Mouse (Mus musculus): ENCODE results near the gene Osbpl9. TPM values are rescaled to one million over a fixed set of nuclear protein-coding genes. Genes with fewer than 3 reads are reported as not detected.

Osbpl9 gene
- polyA plus RNA-seq, 1 experiment from 2014 or later = 53.5 TPM

DNA sequence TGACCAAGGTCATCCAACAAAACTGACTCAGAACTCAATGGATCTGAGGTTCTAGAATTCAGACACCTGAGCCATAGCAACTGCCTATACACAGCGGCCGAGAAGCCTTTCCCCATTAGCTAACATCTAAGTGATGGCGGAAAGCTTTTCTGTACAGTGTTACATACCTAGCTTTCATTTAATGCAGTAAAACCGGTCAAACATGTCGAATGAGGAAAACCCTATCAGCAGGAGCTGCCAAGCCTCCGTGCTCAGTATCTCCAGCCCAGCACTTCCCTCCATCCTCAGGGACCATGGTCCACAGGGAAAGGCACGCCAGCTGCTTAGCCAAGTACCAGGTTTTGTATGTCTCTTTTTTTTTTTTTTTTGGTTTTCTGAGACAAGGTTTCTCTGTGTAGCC, 123.1 kb downstream of the Osbpl9 start:
- H3K9me3 ChIP-seq (ENCODE audit: control insufficient read depth, low read length) = no peaks in the 10 kb centered on the region
- H3K9ac ChIP-seq (ENCODE audit: low read depth, low read length) = no peak overlapping the region
- no peak overlapping the region for H3K4me3 ChIP-seq (ENCODE audit: low read length)
- H3K4me1 ChIP-seq (ENCODE audit: control insufficient read depth, insufficient read depth, low read length) = no peaks in the 10 kb centered on the region
- WGBS = 91% methylated on average over 7 of the region's 7 CpGs
- no peak for ATAC-seq
- no peaks in the 10 kb centered on the region; the same call in 1 of the 2 replicates for H3K36me3 ChIP-seq (ENCODE audit: control insufficient read depth, insufficient read depth, low read length)
- H3K4me2 ChIP-seq (ENCODE audit: low read depth, low read length) = no peak overlapping the region
- no peaks in the 10 kb centered on the region for H3K27me3 ChIP-seq (replicated peaks; ENCODE audit: control insufficient read depth, insufficient read depth, low read length)
- H3K27ac ChIP-seq (ENCODE audit: low read length) = no peak overlapping the region

DNA sequence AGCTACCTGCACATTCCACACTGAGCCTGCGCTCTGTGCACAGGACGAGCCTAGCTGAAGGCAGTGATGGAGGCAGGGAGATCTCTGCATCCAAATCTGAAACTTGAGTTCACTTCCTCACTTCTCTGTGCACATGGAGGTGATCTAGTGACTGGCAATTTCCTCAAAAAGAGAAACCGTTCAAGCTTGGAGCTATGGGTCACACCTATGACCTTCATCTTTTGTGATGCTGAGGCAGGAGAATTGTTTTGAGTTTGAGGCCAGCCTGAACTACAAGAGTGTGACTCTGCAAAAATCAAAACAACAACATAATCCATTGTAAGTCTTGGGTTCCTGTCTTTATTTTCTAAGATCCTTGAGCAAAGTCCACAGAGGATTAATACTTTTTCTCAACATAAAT, 128.8 kb downstream of the Osbpl9 start:
- WGBS = 88% methylated on average over 3 of the region's 3 CpGs
- H3K9ac ChIP-seq (ENCODE audit: low read depth, low read length) = no peak overlapping the region

DNA sequence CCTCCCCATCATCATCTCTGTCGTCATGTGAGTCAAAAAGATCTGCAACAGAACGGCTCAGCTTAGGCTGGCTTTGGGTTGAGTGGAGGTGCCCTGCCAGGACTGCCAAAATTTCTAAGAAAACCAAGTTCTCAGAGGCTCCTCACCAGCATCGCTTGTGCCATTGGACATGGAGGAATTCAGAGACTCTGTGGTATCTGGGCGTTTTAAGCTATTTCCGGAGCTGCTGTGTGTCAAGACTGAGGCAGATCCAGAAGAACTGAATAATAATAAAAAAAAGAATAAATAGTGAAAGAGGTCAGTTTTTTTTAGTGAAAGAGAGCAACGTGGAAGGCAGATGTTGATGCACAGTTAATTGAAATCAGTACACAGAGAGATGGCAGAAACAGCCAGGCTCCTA, 129.2 kb downstream of the Osbpl9 start:
- Histone ChIP-seq H3K4me1 (ENCODE audit: control insufficient read depth, insufficient read depth, low read length) (no peaks in the 10 kb centered on the region), H3K9ac (ENCODE audit: low read depth, low read length) (no peak overlapping the region), H3K27me3 (replicated peaks; ENCODE audit: control insufficient read depth, insufficient read depth, low read length) (no peaks in the 10 kb centered on the region), H3K4me3 (ENCODE audit: low read length) (no peak overlapping the region), H3K27ac (ENCODE audit: low read length) (no peak overlapping the region), H3K36me3 (ENCODE audit: control insufficient read depth, insufficient read depth, low read length) (peaks cover 13% of the 10 kb centered on the region; the same call in 1 of the 2 replicates), H3K4me2 (ENCODE audit: low read depth, low read length) (no peak overlapping the region), H3K9me3 (ENCODE audit: control insufficient read depth, low read length) (no peaks in the 10 kb centered on the region)
- ATAC-seq = no peak
- WGBS = 87% methylated on average over 6 of the region's 6 CpGs

More for the DNA sequence above, 128.8 kb downstream of the Osbpl9 start:
- H3K27ac ChIP-seq (ENCODE audit: low read length) = no peak overlapping the region
- H3K9me3 ChIP-seq (ENCODE audit: control insufficient read depth, low read length) = no peaks in the 10 kb centered on the region
- H3K36me3 ChIP-seq (ENCODE audit: control insufficient read depth, insufficient read depth, low read length) = peaks cover 13% of the 10 kb centered on the region; the same call in 1 of the 2 replicates
- no peak overlapping the region for H3K4me3 ChIP-seq (ENCODE audit: low read length)
- ATAC-seq = no peak
- no peak overlapping the region for H3K4me2 ChIP-seq (ENCODE audit: low read depth, low read length)
- H3K4me1 ChIP-seq (ENCODE audit: control insufficient read depth, insufficient read depth, low read length) = no peaks in the 10 kb centered on the region
- H3K27me3 ChIP-seq (replicated peaks; ENCODE audit: control insufficient read depth, insufficient read depth, low read length) = no peaks in the 10 kb centered on the region

DNA sequence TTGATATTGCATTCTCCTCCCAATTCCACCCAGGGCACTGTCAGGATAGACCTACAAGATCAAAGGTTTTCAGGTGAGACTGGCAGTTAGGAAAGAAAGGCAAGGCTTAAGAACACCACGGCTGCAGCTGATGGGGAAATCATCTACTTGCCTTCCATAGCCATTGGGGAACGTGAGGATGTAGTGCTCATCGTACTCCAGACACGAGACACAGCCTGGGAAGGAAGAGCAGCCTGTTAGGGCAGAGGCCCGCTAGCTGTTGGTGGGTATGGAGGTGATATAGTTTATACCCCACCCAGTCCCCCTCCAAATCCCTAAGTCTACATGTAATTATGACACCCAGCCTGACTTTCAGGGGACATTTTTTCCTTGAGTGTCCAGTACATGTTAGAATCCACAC, 136.4 kb downstream of the Osbpl9 start:
- WGBS = 90% methylated on average over 5 of the region's 5 CpGs
- Histone ChIP-seq H3K9ac (ENCODE audit: low read depth, low read length) (no peak overlapping the region), H3K27ac (ENCODE audit: low read length) (no peak overlapping the region), H3K9me3 (ENCODE audit: control insufficient read depth, low read length) (no peaks in the 10 kb centered on the region), H3K36me3 (ENCODE audit: control insufficient read depth, insufficient read depth, low read length) (peaks cover 8% of the 10 kb centered on the region), H3K4me3 (ENCODE audit: low read length) (no peak overlapping the region), H3K4me1 (ENCODE audit: control insufficient read depth, insufficient read depth, low read length) (no peaks in the 10 kb centered on the region), H3K27me3 (replicated peaks; ENCODE audit: control insufficient read depth, insufficient read depth, low read length) (no peaks in the 10 kb centered on the region), H3K4me2 (ENCODE audit: low read depth, low read length) (no peak overlapping the region)
- no peak for ATAC-seq

DNA sequence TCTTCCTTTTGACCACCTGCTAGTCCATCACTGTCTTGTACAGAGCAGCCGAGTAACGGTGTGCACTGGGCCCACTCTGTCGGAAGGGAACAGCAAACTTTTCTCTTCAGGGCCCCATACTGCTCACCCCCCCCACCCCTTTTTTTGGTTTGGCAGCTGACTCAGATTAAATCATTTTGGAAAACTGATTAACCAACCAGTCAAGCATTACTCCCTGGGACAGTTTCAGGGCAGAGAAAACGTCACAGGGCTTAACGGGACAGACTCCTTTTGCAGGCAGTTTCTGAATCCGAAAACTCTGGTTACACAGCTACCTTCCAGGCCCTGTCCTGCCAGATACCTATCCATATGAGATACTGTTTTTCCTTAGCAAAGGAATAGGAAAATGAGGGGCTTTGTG, 137.1 kb downstream of the Osbpl9 start:
- peaks cover 13% of the 10 kb centered on the region for H3K36me3 ChIP-seq (ENCODE audit: control insufficient read depth, insufficient read depth, low read length)
- no peak overlapping the region for H3K4me2 ChIP-seq (ENCODE audit: low read depth, low read length)
- WGBS = 83% methylated on average over 6 of the region's 6 CpGs
- no peak overlapping the region for H3K4me3 ChIP-seq (ENCODE audit: low read length)
- no peaks in the 10 kb centered on the region for H3K27me3 ChIP-seq (replicated peaks; ENCODE audit: control insufficient read depth, insufficient read depth, low read length)
- ATAC-seq = no peak
- H3K9me3 ChIP-seq (ENCODE audit: control insufficient read depth, low read length) = no peaks in the 10 kb centered on the region
- no peak overlapping the region for H3K9ac ChIP-seq (ENCODE audit: low read depth, low read length)
- H3K27ac ChIP-seq (ENCODE audit: low read length) = no peak overlapping the region
- H3K4me1 ChIP-seq (ENCODE audit: control insufficient read depth, insufficient read depth, low read length) = no peaks in the 10 kb centered on the region

DNA sequence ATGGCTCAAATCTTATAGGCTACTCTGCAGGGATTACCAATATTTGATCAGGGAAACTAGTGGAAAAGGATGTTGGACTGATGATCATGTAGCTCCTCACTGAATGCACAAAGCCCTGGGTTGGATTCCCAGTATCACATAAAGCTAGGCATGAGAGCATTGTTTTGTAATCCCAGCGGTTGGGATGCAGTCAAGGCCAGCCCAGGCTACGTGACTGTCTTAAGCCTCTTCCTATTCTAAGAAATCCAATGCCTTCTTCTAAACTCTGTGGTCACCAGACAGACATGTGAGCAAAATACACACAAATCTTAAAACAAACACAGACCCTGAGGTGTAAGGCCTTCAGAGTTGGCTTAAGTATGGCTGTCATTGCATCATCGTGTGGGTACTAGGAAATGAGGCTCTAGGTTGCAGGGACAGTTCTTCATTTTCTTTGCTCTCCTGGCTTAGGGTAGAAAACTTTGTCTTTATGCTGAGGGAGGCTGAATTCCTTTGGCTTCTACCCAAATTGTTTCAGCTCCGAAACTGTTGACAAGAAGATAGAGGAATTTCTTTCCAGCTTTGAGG, 142.7 kb downstream of the Osbpl9 start:
- Histone ChIP-seq H3K4me3 (ENCODE audit: low read length) (no peak overlapping the region), H3K4me1 (ENCODE audit: control insufficient read depth, insufficient read depth, low read length) (no peaks in the 10 kb centered on the region), H3K27me3 (replicated peaks; ENCODE audit: control insufficient read depth, insufficient read depth, low read length) (no peaks in the 10 kb centered on the region), H3K9ac (ENCODE audit: low read depth, low read length) (no peak overlapping the region), H3K36me3 (ENCODE audit: control insufficient read depth, insufficient read depth, low read length) (peaks cover 26% of the 10 kb centered on the region), H3K27ac (ENCODE audit: low read length) (no peak overlapping the region), H3K4me2 (ENCODE audit: low read depth, low read length) (no peak overlapping the region), H3K9me3 (ENCODE audit: control insufficient read depth, low read length) (no peaks in the 10 kb centered on the region)
- WGBS = 83% methylated on average over 4 of the region's 4 CpGs
- ATAC-seq = no peak

DNA sequence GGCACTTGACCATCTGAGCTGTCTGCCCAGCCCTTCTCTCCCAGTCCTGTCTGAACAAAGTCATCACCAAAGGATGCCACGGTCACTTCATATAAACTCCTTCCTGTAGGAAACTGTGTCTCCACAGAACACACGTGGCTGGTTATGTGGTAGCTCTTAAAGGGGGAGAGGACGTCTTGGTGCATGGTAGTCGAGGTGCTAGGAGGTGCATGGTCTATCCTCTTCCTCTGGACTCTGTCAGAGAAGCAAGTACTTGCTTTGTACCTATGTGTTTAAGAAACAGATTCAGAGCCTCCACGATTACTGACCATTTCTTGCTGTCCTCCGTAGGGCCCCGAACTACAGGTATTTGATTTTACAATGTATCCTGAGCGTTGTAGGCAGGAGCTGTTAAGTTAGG, 144.4 kb downstream of the Osbpl9 start:
- Histone ChIP-seq H3K4me3 (ENCODE audit: low read length) (no peak overlapping the region), H3K9me3 (ENCODE audit: control insufficient read depth, low read length) (no peaks in the 10 kb centered on the region), H3K36me3 (ENCODE audit: control insufficient read depth, insufficient read depth, low read length) (peaks cover 30% of the 10 kb centered on the region), H3K27me3 (replicated peaks; ENCODE audit: control insufficient read depth, insufficient read depth, low read length) (no peaks in the 10 kb centered on the region), H3K4me2 (ENCODE audit: low read depth, low read length) (no peak overlapping the region), H3K9ac (ENCODE audit: low read depth, low read length) (no peak overlapping the region), H3K27ac (ENCODE audit: low read length) (no peak overlapping the region), H3K4me1 (ENCODE audit: control insufficient read depth, insufficient read depth, low read length) (no peaks in the 10 kb centered on the region)
- WGBS = 94% methylated on average over 8 of the region's 8 CpGs
- no peak for ATAC-seq

DNA sequence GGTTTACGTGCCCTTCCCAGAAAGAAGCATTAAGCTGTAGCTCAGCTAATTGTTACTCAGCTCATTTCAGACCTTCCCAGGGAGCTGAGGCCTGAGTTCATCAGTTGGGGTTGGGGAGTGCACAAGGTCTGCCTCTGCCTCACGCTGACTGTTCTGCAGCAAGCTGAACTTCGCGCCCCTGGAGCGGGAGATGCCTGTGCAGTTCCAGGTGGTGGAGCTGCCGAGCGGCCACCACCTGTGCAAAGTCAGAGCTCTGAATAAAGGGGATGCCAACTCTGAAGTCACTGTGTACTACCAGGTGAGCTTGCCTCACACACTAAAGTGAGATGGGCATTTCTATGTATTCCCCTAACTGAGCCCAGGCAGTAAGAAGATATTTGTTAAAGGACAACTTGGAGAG, 145.7 kb downstream of the Osbpl9 start:
- Histone ChIP-seq H3K4me1 (ENCODE audit: control insufficient read depth, insufficient read depth, low read length) (no peaks in the 10 kb centered on the region), H3K9ac (ENCODE audit: low read depth, low read length) (no peak overlapping the region), H3K36me3 (ENCODE audit: control insufficient read depth, insufficient read depth, low read length) (peaks cover 30% of the 10 kb centered on the region), H3K27ac (ENCODE audit: low read length) (no peak overlapping the region), H3K9me3 (ENCODE audit: control insufficient read depth, low read length) (no peaks in the 10 kb centered on the region), H3K4me3 (ENCODE audit: low read length) (no peak overlapping the region), H3K27me3 (replicated peaks; ENCODE audit: control insufficient read depth, insufficient read depth, low read length) (no peaks in the 10 kb centered on the region), H3K4me2 (ENCODE audit: low read depth, low read length) (no peak overlapping the region)
- ATAC-seq = no peak
- WGBS = 80% methylated on average over 7 of the region's 7 CpGs

DNA sequence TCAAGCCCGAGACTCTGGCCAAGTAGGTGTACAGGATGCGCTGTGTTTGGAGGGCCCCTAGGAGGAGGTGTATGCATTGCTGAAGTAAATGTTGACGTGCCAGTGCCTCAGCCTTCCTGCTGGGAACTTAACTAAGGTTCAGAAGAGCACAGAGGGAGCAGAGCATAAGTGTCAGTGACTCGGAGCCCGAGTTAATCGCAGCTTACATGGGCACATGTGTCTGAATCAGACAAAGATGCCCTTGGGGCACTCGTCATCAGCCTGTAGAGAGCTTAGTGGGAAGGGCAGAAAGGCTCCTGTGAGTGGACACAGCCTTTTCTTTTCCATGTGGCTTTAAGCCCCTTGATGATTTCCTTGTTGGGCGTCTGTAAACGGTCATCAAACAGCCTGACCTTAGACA, 148.1 kb downstream of the Osbpl9 start:
- ATAC-seq = no peak
- H3K4me1 ChIP-seq (ENCODE audit: control insufficient read depth, insufficient read depth, low read length) = no peaks in the 10 kb centered on the region

DNA sequence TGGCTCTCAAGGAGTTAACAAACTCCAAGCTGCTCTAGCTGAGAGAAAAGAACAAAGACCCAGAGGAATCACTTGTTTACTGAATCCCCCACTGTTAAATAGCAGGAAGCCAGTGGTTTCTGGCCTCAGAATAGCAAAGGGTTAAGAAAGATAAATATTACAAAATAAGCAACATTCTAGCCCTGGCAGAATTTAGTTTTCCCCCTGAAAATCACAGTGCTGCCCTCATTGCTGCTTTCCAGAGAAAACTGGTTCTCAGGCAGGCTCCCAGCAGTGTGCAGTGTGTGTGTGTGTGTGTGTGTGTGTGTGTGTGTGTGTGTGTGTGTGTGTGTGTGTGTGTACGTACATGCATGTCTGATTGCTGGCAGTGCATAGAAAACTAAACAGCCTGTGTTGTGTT, 149.8 kb downstream of the Osbpl9 start:
- Histone ChIP-seq H3K4me1 (ENCODE audit: control insufficient read depth, insufficient read depth, low read length) (no peaks in the 10 kb centered on the region), H3K4me2 (ENCODE audit: low read depth, low read length) (no peak overlapping the region), H3K4me3 (ENCODE audit: low read length) (no peak overlapping the region), H3K27ac (ENCODE audit: low read length) (no peak overlapping the region), H3K9ac (ENCODE audit: low read depth, low read length) (no peak overlapping the region), H3K9me3 (ENCODE audit: control insufficient read depth, low read length) (no peaks in the 10 kb centered on the region), H3K27me3 (replicated peaks; ENCODE audit: control insufficient read depth, insufficient read depth, low read length) (no peaks in the 10 kb centered on the region), H3K36me3 (ENCODE audit: control insufficient read depth, insufficient read depth, low read length) (peaks cover 4% of the 10 kb centered on the region; the same call in 1 of the 2 replicates)
- no peak for ATAC-seq
- 33% methylated on average over 1 of the region's 1 CpGs for WGBS

More for the DNA sequence above, 148.1 kb downstream of the Osbpl9 start:
- Histone ChIP-seq H3K27me3 (replicated peaks; ENCODE audit: control insufficient read depth, insufficient read depth, low read length) (no peaks in the 10 kb centered on the region), H3K9ac (ENCODE audit: low read depth, low read length) (no peak overlapping the region), H3K4me2 (ENCODE audit: low read depth, low read length) (no peak overlapping the region), H3K36me3 (ENCODE audit: control insufficient read depth, insufficient read depth, low read length) (peaks cover 14% of the 10 kb centered on the region), H3K27ac (ENCODE audit: low read length) (no peak overlapping the region), H3K4me3 (ENCODE audit: low read length) (no peak overlapping the region), H3K9me3 (ENCODE audit: control insufficient read depth, low read length) (no peaks in the 10 kb centered on the region)
- 87% methylated on average over 9 of the region's 9 CpGs for WGBS
